Mouse (Mus musculus) gastrocnemius, postnatal 25 days (tissue): ENCODE results near the gene Hoxc8. TPM values are rescaled to one million over a fixed set of nuclear protein-coding genes. Genes with fewer than 3 reads are reported as not detected.

Experiments
- DNase-seq: peaks from one replicate; pipeline ENCODE4 v3.0.0; 2022
- long read RNA-seq, 2 experiments: library from polyadenylated mRNA; stranded (forward); transcript quantifications; one replicate each; pipeline ENCODE4 v2.0.0; 2021
- total RNA-seq, 2 experiments: library from RNA; stranded (reverse); gene quantifications; 1 replicate in 1 of 2; 2 replicates in 1 of 2; pipeline ENCODE4 v1.2.3; 2021

The Hoxc8 gene
- total RNA-seq = 1 to 10 TPM; 1.3 to 1.6 TPM
- long read RNA-seq, experiment 1 = 0 reads
- long read RNA-seq, experiment 2, partial matches to known transcripts = 0 of 4 reads
- long read RNA-seq, experiment 2, other reads (novel, unspliced or antisense) = 0 of 4 reads

GRCm38 (mm10) chr15:102990461-102991397, at the start of gene Hoxc8:
Gene Hoxc8 (plus strand): TSS chr15:102990607.
- DNase-seq = no peak

GRCm38 (mm10) chr15:102942739-102943467, 47.5 kb upstream of the Hoxc8 start:
- peak; percentile 59 for DNase-seq

GRCm38 (mm10) chr15:102943468-102943813, 47.0 kb upstream of the Hoxc8 start:
- DNase-seq = no peak

GRCm38 (mm10) chr15:102945185-102946077, 45.0 kb upstream of the Hoxc8 start:
- DNase-seq = no peak

GRCm38 (mm10) chr15:102947276-102947675, 43.1 kb upstream of the Hoxc8 start:
- DNase-seq = no peak

- no peak for DNase-seq
These were observed 41.6 kb upstream of the Hoxc8 start for GRCm38 (mm10) chr15:102948842-102949241.

GRCm38 (mm10) chr15:102949696-102950095, 40.7 kb upstream of the Hoxc8 start:
- no peak for DNase-seq

- DNase-seq = no peak
These were observed 39.5 kb upstream of the Hoxc8 start for GRCm38 (mm10) chr15:102950877-102951276.

GRCm38 (mm10) chr15:102953561-102953960, 36.8 kb upstream of the Hoxc8 start:
- DNase-seq = peak; percentile 26

GRCm38 (mm10) chr15:102954192-102955006, 36.0 kb upstream of the Hoxc8 start, which contains the start of gene Hoxc11:
Gene Hoxc11 (plus strand): TSS chr15:102954427.
- DNase-seq = peak; percentile 34

- peak; percentile 68 for DNase-seq
These were observed 35.4 kb upstream of the Hoxc8 start for GRCm38 (mm10) chr15:102955007-102955382.

- peak; percentile 52 for DNase-seq
These were observed 34.4 kb upstream of the Hoxc8 start for GRCm38 (mm10) chr15:102955833-102956640.

GRCm38 (mm10) chr15:102956906-102957305, 33.5 kb upstream of the Hoxc8 start:
- no peak for DNase-seq

- DNase-seq = no peak
These were observed 30.7 kb upstream of the Hoxc8 start for GRCm38 (mm10) chr15:102959663-102960191.

- no peak for DNase-seq
These were observed 28.7 kb upstream of the Hoxc8 start for GRCm38 (mm10) chr15:102961728-102962127.

- peak; percentile 28 for DNase-seq
These were observed 27.9 kb upstream of the Hoxc8 start for GRCm38 (mm10) chr15:102962492-102962891.

- DNase-seq = no peak
These were observed 27.1 kb upstream of the Hoxc8 start for GRCm38 (mm10) chr15:102963259-102963658.

- DNase-seq = peak; percentile 70
These were observed 26.5 kb upstream of the Hoxc8 start for GRCm38 (mm10) chr15:102963671-102964640.
